Mouse (Mus musculus) liver, postnatal 0 days (tissue): ENCODE results near the gene Pgpep1l.

Experiments
- CTCF ChIP-seq: sonication (generic); IDR thresholded peaks from 2 replicates; pipeline ENCODE4 v1.5.1; 2016; ENCODE audit warnings: antibody characterized with exemption, low read depth
- EP300 ChIP-seq: IDR thresholded peaks from 2 replicates; pipeline ENCODE4 v1.6.1; 2016; ENCODE audit warnings: antibody characterized with exemption, low read depth, mild to moderate bottlenecking

DNA sequence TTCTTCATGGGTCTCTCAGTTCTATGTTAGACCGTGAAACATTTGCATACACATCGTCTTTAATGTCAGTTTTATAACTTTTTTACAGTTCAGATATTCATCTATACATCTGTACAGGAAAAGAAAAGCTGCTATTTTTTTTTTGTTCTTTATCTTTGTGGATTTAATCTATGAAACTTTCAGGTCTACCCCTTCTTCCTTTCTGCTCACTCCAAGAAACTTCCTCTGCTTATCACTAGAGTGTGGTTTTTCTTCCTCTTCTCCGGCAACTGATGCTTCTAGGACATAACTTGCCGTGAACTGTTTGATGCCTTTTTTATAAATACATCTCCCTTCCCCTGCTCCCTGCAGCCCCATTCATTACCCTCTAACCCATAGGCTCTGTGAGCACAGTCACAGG lies 36.4 kb downstream of the Pgpep1l start:
- no peak for TF ChIP-seq CTCF
- no peak for TF ChIP-seq EP300
